Mouse (Mus musculus): Measurements from ENCODE around the gene Dcaf12l1.
"Not testable (repeated sequence)": the region's sequence is repeated elsewhere in the genome, so short reads cannot be mapped to it uniquely, and the experiment has no call there.

The Dcaf12l1 gene

GRCm38 (mm10) chrX:44789761-44790411 is at the start of gene Dcaf12l1:
Dcaf12l1 (minus strand) TSS chrX:44790197.
- peak; percentile 28 for DNase-seq (ENCODE audit: low read depth, low spot score)

GRCm38 (mm10) chrX:44809356-44809755 is 19.4 kb upstream of the Dcaf12l1 start:
- not testable (repeated sequence) for DNase-seq (ENCODE audit: low read depth, low spot score)

- no peak for DNase-seq (ENCODE audit: low read depth, low spot score)
Measured at GRCm38 (mm10) chrX:44789036-44789760, 799 bp downstream of the Dcaf12l1 start.
